14 mouse cellular contexts compared by ENCODE assay signal in genomic region chr17:45402601-45403000, GRCm38 (mm10). TPM values are rescaled to one million over a fixed set of nuclear protein-coding genes. Genes with fewer than 3 reads are reported as not detected.
DNase-seq lines count a peak whose midpoint lies in the region; ATAC-seq lines count a peak whose summit lies in the region.
"Had no signal": no experiment of that assay in that cellular context is flagged by ENCODE, and none has a peak within 500 bp of the region (broad histone marks: within the 10 kb centered on the region; RNA-seq: fewer than 3 reads in every experiment).

No protein-coding gene starts in this region.

- H3K9ac ChIP-seq in kidney, embryonic 14.5 days (ENCODE audit: low read depth, low read length): no peak overlapping the region
- H3K9ac ChIP-seq in embryonic facial prominence, embryonic 15.5 days: no peak overlapping the region
- H3K9ac ChIP-seq: heart, embryonic 12.5 days; liver, embryonic 13.5 days; neural tube, embryonic 15.5 days had no signal

- peaks cover 69% of the 10 kb centered on the region for H3K36me3 ChIP-seq in kidney, embryonic 14.5 days (ENCODE audit: control insufficient read depth, insufficient read depth, low read length)
- H3K36me3 ChIP-seq in embryonic facial prominence, embryonic 15.5 days: peaks cover 41% of the 10 kb centered on the region

- WGBS in kidney, embryonic 14.5 days: 75% methylated on average over 3 of the region's 3 CpGs
- WGBS in embryonic facial prominence, embryonic 15.5 days: 50% methylated on average over 3 of the region's 3 CpGs

- no peaks in the 10 kb centered on the region for H3K27me3 ChIP-seq in kidney, embryonic 14.5 days (ENCODE audit: control insufficient read depth, insufficient read depth, low read length)
- no peaks in the 10 kb centered on the region for H3K27me3 ChIP-seq in embryonic facial prominence, embryonic 15.5 days
- H3K27me3 ChIP-seq: heart, embryonic 12.5 days; liver, embryonic 13.5 days; neural tube, embryonic 15.5 days had no signal

- no peak overlapping the region for H3K4me2 ChIP-seq in kidney, embryonic 14.5 days (replicated peaks; ENCODE audit: low read depth, low read length)
- no peak overlapping the region for H3K4me2 ChIP-seq in embryonic facial prominence, embryonic 15.5 days (replicated peaks)
- H3K4me2 ChIP-seq: heart, embryonic 12.5 days; liver, embryonic 13.5 days; midbrain, embryonic 11.5 days; neural tube, embryonic 15.5 days had no signal

- ATAC-seq in kidney, embryonic 14.5 days (ENCODE audit: low FRiP score, low TSS enrichment): no peak
- ATAC-seq in embryonic facial prominence, embryonic 15.5 days (ENCODE audit: insufficient number of reproducible peaks, low FRiP score, low TSS enrichment, low read depth): no peak
- no peak for ATAC-seq in cerebellum, adult (ENCODE audit: insufficient number of reproducible peaks, low FRiP score, low TSS enrichment)
- ATAC-seq in granulocyte monocyte progenitor cell, adult 5-6 weeks (replicated peaks; ENCODE audit: poor library complexity, severe bottlenecking): no peak
- ATAC-seq: lung, postnatal 0 days had no signal

- H3K4me1 ChIP-seq in kidney, embryonic 14.5 days (ENCODE audit: control insufficient read depth, insufficient read depth, low read length): no peaks in the 10 kb centered on the region; the same call in 1 of the 2 replicates
- H3K4me1 ChIP-seq in embryonic facial prominence, embryonic 15.5 days: peaks cover 4% of the 10 kb centered on the region
- H3K4me1 ChIP-seq: forebrain, embryonic 10.5 days; liver, embryonic 13.5 days had no signal

- no peak overlapping the region for H3K27ac ChIP-seq in kidney, embryonic 14.5 days (ENCODE audit: low read depth, low read length)
- peak overlapping the region; percentile 51; the same call in 1 of the 2 replicates for H3K27ac ChIP-seq in embryonic facial prominence, embryonic 15.5 days (replicated peaks)
- H3K27ac ChIP-seq: forebrain, embryonic 10.5 days; liver, embryonic 13.5 days; neural tube, embryonic 15.5 days had no signal

- H3K9me3 ChIP-seq in kidney, embryonic 14.5 days (ENCODE audit: control insufficient read depth, low read length): no peaks in the 10 kb centered on the region
- H3K9me3 ChIP-seq in embryonic facial prominence, embryonic 15.5 days (replicated peaks): no peaks in the 10 kb centered on the region
- H3K9me3 ChIP-seq: forebrain, embryonic 10.5 days; heart, embryonic 12.5 days; liver, embryonic 13.5 days; neural tube, embryonic 15.5 days had no signal

- peak; percentile 17 for DNase-seq in kidney, adult 11 months
- DNase-seq in NIH3T3 (ENCODE audit: low read depth): peak; percentile 7
- DNase-seq in kidney, postnatal 14 days: peak; percentile 12
- DNase-seq in cerebellum, adult 18-20 months: no peak
- DNase-seq: liver, embryonic 13.5 days had no signal

- no peak overlapping the region for H3K4me3 ChIP-seq in kidney, embryonic 14.5 days (ENCODE audit: low read length)
- no peak overlapping the region for H3K4me3 ChIP-seq in embryonic facial prominence, embryonic 15.5 days (replicated peaks)
- H3K4me3 ChIP-seq: forebrain, embryonic 10.5 days; heart, embryonic 12.5 days; liver, embryonic 13.5 days; neural tube, embryonic 15.5 days had no signal

RNA-seq across cellular contexts. Expression of gene Cdc5l, which starts 30.9 kb away (rescaled TPM):
- 69.3 and 73.5 TPM in 2 replicates for polyA plus RNA-seq in kidney, embryonic 14.5 days (2014; fragmentation: Nextera tagmentation; extraction: Ambion mirVana)
- polyA plus RNA-seq in embryonic facial prominence, embryonic 15.5 days (2015; fragmentation: Nextera tagmentation; extraction: Ambion mirVana): 56.4 and 65.7 TPM in 2 replicates
- 61.9 and 82.9 TPM in 2 replicates for total RNA-seq in granulocyte monocyte progenitor cell, adult 5-6 weeks (2014; fragmentation: Nextera tagmentation)
- 118 and 137 TPM in 2 replicates for total RNA-seq in granulocyte monocyte progenitor cell, adult 5-6 weeks (2017)

Comparison
In these comparisons a context has a peak if more than half of its experiments do, and no peak if none do; other contexts are left out.
1. DNase-seq: peak in kidney, adult 11 months (single experiment), NIH3T3 (single experiment) and kidney, postnatal 14 days (single experiment); none in cerebellum, adult 18-20 months (0 of 2).